Mouse (Mus musculus) adrenal gland, adult (tissue): ENCODE data around the gene Slc39a11.

ENCODE experiments used
- DNase-seq, 2 experiments: peaks; one replicate each; pipeline ENCODE4 v3.0.0; 2022 to 2023; ENCODE audit warnings: low spot score in 1 of 2; ENCODE audit not compliant: inconsistent age in 2 of 2

Slc39a11 gene

DNA sequence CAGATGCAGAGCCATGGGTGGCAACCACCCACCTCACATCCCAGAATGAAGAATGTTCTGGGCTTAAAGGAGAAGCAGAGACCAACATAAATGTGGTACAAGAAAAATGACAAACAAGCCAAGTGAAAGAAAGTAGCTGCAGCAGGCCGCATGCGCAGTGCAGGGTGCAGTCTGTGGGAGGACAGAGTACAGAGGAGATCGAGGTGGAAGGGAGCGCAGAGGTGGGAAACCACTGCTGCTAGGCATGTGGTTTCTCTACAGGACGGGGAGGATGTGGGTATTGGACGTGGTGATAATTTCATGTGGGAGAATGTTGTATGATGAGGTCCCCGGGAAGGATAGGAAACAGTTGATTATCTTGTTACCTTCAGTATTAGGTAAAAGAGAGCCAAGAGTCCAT, 287.3 kb downstream of the Slc39a11 start:
- no peak for DNase-seq

DNA sequence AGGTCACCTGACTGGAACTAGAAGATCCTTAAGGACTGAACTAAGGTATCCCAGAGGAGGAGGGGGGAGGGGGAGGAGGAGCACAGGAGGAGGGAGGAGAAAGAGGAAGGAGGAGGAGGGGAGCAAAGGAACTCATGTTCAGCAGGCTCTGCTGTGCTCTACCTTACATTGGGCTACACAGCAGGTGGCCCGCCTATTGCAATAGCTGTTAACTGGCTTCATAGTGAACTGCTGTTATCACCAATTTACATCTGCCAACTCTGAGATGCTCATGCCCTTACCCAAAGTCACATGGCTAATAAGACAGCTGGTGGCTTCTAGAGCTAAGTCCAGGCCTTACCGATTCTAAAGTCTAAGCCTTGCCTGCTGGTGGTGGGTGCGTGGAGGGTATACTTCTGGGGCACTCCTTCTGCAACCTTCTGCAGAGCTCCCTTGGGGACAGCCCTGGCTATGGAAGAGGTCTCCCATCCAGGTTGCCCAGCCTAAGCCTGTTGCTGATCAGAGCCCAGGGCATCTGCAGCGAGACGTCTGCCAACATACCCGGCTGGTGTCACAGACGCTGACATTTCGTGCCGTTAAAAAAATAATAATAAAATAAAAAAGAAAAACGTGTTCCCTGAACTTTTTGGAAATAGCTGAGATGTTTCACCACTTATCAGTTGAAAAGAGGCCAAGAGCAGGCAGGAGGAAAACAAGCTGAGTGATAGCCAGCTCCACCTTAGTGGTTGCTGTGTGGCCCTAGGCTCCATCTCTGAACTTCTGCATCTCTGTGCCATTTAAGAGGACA, 289.6 kb downstream of the Slc39a11 start:
- DNase-seq: no peak

DNA sequence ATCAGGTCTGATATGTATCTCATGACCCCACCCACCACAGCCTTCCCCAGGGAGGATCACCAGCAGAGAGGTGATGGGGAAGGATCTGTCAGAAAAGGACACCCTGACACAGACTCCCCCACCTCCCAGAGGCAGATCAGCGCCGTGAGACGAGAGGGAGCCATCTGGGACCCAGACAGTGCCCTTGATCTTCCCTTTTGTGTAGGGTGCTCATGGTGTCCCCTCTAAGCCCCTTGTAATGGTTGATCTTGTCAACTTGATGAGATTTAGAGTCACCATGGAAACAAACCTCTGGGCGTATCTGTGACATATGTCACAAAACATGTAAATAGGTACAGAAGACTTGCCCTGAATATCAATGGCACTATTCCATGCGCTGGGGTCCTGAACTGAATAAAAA, 293.9 kb downstream of the Slc39a11 start:
- DNase-seq: no peak

DNA sequence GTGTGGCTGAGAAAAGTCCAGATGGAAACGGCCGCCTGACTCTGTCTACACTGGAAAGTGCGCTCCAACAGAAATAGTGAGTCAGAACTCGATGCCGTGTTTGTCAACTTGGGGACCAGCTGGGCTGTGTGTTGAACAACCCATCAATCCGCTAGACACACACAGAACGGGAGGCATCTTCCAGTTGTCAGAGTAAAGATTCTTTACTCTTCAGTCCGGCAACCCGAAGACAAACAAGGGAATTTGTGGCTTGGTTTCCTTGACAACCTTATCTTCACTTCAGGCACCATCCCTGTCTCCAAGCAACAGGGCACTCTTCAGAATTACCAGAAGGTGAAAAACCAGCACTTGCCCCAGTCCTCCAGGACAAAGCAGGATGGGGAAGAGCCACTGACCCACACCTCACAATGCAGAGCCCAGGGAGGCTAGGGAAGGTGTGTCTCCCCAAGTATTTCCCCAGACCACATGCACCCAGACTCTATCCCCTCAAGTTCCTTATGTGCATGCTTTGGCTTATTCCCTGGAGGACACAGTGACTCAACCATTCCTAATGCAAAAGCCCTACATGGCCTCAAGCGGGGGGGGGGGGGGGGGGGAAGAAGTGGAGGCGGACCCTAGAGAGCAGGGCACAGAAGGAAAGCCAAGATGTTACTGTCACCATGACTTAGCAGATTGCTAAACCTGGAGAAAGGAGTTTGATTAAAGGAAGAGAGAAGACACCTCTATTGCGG, 297.6 kb downstream of the Slc39a11 start:
- no peak for DNase-seq

DNA sequence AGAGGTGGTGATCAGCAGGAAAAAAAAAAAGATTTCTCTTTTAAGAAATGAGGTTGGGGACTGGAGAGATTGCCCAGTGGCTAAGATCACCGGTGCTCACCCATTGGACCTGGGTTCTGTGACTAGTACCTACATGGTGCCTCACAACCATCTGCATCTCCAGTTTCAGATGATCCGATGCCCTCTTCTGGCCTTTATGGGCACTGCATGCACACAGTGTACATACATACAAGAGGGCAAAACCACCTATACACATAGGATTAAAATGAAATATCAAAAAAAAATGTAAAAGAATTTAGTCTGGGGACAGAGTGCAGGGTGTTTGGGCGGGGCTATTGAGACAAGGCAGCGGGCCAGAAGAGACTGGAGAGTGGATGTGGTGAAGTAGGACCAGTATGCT, 299.3 kb downstream of the Slc39a11 start:
- no peak for DNase-seq

DNA sequence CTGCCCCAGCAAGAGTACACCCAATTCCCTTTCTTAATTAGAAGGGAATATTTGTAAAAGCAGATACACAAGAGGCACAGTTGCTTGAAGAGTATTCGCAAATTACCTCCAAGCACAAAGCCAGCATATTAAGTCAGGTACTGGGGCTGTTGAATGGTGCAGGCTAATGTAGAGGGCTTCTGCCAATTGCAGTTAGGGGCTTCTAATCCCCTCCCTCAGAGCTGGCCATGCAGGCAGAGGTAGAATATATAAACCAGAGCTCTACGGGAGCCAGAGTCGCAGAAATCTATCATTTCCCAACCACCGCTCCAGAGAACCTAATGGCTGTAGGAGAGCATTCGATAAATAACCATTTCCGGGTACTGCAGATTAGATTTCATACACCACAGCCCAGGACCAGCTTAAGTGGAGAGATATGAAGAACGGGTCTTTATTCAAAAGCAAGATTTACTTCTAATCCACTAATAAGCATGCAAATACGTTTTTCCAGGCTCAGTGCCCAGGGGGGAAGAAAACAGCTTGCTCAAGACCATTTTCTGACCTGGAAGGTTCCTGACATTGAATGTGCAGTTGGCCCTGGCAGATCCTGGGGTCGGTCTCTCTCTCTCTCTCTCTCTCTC, 302.9 kb downstream of the Slc39a11 start:
- DNase-seq: no peak

DNA sequence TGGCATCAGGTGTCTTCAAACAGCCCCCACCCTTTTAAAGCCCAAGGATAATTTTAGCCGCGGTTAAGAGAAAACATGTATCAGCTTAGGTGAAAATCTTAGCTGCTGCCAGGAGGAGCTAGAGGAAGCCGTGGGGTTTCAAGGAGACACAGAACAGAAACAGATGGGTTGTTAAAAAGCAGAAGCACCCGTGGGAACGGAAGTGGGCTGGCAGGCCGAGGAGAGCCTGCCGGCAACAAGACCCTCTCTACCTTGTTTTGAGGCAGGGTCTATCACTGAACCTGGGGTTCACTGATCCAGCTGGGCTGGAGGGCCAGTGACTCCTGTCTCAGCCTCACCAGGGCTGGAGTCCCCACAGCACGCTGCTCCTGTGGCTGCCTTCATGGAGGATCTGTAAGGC, 310.1 kb downstream of the Slc39a11 start:
- DNase-seq: no peak

DNA sequence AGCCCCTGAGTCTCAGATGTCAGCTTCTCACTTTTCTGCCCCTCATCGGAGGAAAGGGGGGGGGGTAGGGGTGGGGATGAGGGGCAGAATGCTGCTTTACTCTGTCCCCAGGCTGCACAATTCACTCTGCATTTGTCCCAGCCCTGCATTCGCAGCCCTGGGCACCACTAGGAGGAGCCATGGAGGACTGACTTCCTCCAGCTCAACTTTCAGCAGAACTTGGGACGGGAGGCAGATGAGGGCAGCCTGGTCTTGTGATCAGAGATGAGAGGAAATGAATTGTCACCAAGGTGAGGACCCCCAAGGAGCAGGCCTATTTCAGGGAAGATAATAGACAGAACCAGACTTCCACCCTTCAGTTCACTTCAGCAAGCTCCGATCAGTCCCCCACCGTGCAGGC, 311.3 kb downstream of the Slc39a11 start:
- DNase-seq: no peak

DNA sequence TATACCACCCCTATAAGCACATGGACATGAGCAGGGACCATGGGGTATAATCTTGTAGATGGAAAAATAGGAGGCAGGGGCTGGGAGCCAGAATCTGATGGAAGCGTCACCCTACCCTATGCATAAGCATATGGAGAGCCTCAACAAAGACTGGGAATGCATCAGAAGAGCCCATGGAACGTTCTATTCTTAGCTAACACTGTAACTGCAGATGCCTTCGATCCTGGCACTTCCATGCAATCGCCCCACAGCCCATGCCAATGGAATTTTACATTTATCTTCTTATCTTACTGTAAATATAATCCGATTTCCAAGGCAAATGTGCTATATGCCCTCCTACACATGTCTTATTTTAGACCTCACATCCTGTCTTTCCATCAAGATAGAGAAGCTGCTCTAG, 314.2 kb downstream of the Slc39a11 start:
- DNase-seq: no peak

DNA sequence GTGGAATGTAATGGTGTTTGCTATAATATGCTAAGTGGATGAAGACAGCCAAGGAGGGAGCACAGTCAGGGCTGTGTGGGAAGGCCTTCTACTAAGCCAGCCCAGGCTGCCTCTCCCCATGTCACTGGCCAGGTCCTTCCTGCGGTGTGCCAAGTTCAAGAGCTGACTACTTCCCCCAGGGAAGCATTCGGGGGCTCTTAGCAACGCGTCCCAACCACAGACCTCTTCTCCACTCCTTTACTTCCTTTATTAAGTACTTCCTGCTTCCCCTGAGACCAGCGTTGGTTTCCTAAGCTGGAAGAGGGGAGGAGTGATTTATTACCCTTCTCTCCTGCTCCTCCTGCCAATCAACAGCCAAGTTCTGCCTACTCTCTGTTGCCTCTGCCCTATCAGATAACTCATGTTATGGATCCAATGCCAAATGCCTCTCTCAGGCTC, 315.4 kb downstream of the Slc39a11 start:
- DNase-seq: no peak

DNA sequence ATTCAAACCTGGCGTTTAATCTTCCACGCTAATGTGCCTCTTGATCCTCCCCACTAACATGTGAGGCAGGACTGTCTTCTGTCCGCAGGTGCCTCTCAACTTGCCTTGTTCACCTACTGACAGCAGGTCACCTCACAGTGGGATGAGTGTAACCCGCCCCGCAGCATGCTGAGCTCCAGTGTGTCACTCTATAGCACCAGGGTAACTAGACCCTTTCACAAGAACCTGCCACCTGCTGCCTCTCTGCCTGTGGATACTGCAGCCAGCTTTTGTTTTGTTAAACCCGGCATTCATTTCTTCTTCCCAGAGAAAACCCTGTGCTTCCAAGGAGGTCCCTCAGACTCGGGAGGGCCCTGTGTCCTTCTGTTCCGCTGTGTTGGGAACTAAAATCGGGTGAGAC, 316.3 kb downstream of the Slc39a11 start:
- DNase-seq: no peak

DNA sequence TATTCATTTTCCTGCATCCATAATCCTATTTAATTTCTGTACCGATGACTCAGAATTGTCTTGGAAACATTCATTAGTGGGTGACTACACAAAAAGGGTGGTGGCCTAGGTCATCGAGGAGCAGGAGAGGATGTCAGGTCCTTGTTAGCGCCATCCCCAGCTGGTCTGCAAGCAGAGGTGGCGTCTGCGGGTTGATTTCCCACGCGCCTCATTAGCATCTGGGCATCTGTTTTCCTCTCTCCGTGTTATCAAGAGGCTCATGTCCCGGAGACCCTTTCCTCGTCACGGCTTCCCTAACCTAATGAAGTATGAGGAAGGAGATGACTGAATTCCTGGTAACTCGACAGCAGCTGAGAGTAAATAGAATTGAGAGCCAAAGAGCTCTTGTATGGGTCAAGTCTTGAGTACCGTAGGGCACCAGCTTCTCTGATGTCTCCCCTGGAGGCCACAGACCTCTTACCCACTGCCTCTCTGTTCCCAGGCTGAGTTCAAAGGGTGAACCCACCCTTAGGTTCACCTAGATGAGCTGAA, 319.8 kb downstream of the Slc39a11 start:
- no peak for DNase-seq

DNA sequence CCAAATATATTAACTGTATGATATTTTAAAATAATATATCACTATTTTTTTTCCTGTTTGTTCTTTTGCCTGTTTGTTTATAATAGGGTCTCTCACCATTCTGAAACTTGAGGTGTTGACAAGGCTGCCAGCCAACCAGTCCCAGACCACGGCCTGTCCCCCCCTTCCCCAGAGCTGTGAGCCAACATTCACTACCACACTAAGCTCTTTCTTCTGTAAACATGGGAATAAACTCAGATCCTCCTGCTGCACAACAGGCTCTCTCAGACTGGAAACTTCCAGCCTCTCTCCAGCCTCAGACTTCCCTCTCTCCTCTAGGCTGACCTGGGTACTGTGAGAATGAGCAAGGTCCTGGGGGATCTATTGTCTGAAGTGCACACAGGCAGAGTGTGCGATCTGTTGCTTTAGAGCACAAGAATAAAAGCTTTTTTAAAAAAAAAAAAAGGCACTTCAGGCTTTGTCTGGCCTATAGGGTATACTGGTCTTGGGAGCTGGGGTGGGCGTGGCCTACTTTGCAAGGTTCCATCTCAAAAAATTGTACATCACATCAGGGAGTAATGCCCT, 322.3 kb downstream of the Slc39a11 start:
- no peak for DNase-seq

DNA sequence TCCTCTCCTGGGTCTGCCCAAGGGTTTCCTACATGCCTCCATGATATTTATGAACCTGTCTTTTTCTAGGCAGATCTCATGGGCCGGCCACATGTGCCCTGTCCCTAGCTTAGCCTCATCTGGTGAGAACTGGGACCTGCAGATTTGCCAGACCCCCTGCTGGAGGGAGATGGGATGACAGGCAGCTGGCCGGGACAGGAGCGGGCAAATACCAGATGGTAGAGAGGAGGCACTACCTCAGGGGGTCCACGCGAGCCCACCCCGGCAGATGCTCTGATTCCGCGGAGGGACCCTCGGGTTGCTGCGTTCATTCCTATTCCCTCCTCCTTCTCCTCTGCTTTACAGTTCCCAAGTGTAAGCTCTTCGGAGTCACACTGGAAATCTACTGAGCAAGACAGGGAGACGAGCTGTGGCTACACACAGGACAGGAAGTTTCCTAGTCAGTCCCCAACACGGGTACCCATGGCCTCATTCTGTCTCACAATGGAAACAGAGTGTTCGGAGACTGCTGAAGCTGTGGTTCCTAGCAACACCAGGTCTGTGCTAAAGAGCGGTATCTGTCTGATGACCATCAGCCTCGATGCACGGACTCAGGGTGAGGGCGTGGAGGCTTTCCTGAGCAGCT, 323.4 kb downstream of the Slc39a11 start:
- DNase-seq: peak; percentile 75 to 90

DNA sequence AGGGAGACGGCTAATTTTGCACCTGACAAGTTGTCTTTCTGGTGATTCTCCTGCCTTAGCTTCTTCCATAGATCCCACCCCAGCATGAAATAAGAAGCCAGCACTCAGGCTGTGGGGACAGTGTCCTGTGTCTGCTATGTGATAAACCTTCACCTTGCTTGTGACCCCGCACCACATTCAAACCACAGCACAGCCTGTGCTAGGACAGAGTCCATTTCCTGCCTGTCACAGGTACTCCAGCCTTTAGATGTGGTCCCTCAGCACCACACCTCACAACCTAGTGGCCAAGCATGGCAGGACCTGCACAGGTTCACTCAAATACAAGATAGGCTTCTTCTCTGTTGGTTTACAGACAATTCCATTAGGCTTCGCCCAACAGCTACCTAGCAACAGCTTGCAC, 328.3 kb downstream of the Slc39a11 start:
- DNase-seq: no peak

DNA sequence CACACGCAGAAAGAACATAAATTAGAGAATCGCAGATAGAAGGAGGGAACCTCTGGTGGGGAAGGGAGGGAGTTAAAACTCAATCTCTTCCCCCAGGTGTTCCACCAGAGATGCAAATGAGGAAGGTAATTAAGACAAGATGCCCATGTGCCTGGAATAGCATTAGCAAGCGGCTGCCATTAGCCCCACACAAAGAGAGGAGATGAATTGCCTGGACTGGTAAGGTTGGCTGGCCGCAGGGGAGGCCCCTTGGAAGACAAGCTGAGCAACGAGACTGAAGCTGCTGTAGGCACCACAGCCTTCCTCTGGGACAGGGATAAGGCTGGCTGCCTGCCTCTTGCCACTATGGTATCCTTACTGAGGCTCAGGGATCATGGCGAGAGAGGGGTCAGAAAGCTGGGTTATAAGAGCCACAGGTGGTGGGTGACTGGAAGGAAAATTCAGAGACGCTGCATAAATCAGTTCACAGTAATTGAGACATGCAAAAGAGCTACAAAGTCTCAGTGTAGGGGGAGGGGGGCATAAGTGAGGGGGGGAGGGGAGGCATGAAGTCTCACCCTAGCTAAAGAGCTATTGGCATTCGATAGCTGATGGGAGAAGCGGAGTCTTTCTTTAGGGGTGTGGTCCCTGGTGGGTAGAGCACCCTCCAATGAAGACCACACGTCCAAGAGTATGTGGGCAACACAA, 340.5 kb downstream of the Slc39a11 start:
- DNase-seq: no peak

DNA sequence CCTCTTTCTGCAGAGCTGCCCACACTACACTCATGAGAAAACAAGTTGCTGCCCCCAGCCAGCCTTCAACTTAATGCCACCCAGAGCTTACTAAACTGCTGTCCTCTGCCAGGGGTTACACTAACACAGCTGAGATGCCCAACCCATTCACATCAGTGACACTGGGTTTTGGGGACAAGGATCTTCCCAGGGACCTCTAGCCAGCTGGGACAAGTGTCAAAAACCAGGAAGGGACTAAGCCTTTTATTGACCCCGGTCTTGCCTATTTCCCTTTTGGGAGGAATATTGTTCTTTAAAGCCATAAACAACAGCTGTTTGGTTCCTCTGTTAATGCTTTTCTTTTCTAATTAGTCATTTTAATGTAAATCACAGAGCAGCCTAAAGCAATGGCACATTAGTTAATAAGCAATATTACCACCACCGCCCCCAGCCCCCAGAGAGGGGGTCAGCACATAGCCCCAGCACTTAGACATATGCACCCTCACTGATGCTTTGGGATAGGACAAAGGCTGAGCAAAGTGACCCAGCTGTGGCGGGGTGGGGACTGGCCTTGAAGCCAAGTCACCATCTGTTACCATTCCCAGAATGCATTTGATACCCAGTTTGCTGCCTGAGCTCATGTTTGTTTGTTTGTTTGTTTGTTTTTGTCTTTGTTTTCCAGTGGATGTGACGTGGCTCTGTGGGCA, 341.5 kb downstream of the Slc39a11 start:
- DNase-seq: peak in 1 of 2 experiments; percentile 53

DNA sequence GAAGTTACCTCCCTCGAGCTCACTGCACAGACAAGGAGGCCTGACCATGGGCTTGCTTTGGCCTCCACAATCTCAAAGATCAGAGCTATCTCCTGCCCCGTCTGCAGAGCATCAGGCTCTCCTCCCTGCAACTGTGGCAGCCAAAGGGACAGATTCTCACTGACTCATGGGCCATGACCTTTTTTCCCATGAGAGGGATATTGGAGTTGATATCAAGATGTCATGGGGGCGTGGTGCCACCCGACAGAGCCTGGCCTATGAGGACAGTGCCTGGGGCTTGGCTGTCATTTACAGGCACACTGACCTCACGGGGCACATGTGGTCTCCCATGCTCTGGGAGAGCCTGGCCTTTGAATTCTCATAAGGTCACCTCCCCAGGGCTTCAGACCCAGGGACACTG, 346.7 kb downstream of the Slc39a11 start:
- DNase-seq: peak; percentile 91 to 93

DNA sequence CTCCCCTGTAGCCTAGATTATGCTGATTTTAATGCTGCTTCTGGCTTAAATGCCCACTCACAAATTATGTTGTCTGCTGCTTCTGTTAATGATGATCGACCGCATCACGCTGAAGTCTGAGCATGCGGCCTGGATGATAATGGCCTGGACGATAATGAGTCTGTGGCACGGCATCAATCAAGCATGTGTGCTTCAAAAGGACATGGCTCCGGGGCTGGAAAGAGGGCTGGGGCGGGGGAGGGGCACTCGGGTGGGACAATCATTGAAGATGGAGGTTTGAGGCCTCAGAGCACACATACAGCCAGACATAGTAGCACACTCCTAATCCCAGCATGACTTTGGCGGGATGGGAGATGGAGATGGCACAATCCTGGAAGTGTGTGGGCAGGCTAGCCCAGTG, 350.4 kb downstream of the Slc39a11 start:
- peak in 1 of 2 experiments; percentile 30 for DNase-seq

DNA sequence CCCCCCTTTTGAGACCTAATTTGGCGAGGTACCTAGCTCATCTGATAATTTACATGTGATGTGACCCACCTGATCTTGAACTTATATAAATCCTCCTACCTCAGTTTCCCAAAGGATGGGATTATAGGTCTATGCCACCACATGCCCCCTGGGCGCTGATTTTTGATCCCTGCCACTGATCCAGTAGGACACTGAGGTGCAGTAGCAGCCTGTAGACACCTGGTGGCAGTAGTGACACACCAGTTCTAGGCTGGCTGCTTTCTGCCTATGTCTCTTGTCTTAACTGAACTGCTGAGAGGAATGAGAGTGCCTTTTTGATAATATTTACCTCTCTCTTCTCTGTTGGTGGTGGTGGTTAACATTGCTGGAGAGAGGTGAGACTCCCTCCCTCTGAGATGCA, 352.1 kb downstream of the Slc39a11 start:
- DNase-seq: peak; percentile 82 to 95
